Mouse (Mus musculus): ENCODE measurements at regions not wholly inside any gene's neighbourhood (a gene's known extent, or its start where the extent isn't known, plus 50 kb on each side); places are given as distances from the start of the nearest gene placed in this dataset.
"Not testable (repeated sequence)": the region's sequence is repeated elsewhere in the genome, so short reads cannot be mapped to it uniquely, and the experiment has no call there.

- WGBS: 70% methylated on average over 6 of the region's 6 CpGs
- H3K4me2 ChIP-seq: no peak overlapping the region
Measured at GRCm38 (mm10) chr14:48607131-48607530, 66.5 kb downstream of the Otx2 start.

GRCm38 (mm10) chr14:48603490-48603889 is 70.1 kb downstream of the Otx2 start:
- no peaks in the 10 kb centered on the region for H3K36me3 ChIP-seq
- H3K4me2 ChIP-seq: no peak overlapping the region
- H3K9ac ChIP-seq: no peak overlapping the region
- no peak overlapping the region for H3K27ac ChIP-seq
- H3K27me3 ChIP-seq: no peaks in the 10 kb centered on the region
- WGBS: 33% methylated on average over 6 of the region's 6 CpGs
- ATAC-seq (replicated peaks; ENCODE audit: low FRiP score): peak; percentile 67
- H3K9me3 ChIP-seq (replicated peaks): no peaks in the 10 kb centered on the region
- H3K4me1 ChIP-seq: no peaks in the 10 kb centered on the region
- H3K4me3 ChIP-seq (replicated peaks): no peak overlapping the region

More at GRCm38 (mm10) chr14:48607131-48607530, 66.5 kb downstream of the Otx2 start:
- H3K9ac ChIP-seq: no peak overlapping the region
- no peaks in the 10 kb centered on the region for H3K4me1 ChIP-seq
- H3K9me3 ChIP-seq (replicated peaks): no peaks in the 10 kb centered on the region
- no peak overlapping the region for H3K27ac ChIP-seq
- H3K27me3 ChIP-seq: no peaks in the 10 kb centered on the region
- H3K36me3 ChIP-seq: no peaks in the 10 kb centered on the region
- H3K4me3 ChIP-seq (replicated peaks): no peak overlapping the region
- no peak for ATAC-seq (replicated peaks; ENCODE audit: low FRiP score)

- WGBS: 88% methylated on average over 5 of the region's 5 CpGs
- Histone ChIP-seq H3K36me3 (no peaks in the 10 kb centered on the region), H3K4me2 (no peak overlapping the region), H3K9ac (no peak overlapping the region), H3K27me3 (no peaks in the 10 kb centered on the region), H3K9me3 (replicated peaks) (no peaks in the 10 kb centered on the region), H3K4me1 (peaks cover 9% of the 10 kb centered on the region; the same call in 1 of the 2 replicates), H3K27ac (no peak overlapping the region), H3K4me3 (replicated peaks) (no peak overlapping the region)
- ATAC-seq (replicated peaks; ENCODE audit: low FRiP score): no peak
Measured at GRCm38 (mm10) chr14:48594334-48594733, 79.3 kb downstream of the Otx2 start.

GRCm38 (mm10) chr14:48593363-48593762 is 80.3 kb downstream of the Otx2 start:
- no peak overlapping the region for H3K27ac ChIP-seq
- no peak for ATAC-seq (replicated peaks; ENCODE audit: low FRiP score)
- no peak overlapping the region for H3K4me3 ChIP-seq (replicated peaks)
- no peaks in the 10 kb centered on the region for H3K36me3 ChIP-seq
- peaks cover 9% of the 10 kb centered on the region; the same call in 1 of the 2 replicates for H3K4me1 ChIP-seq
- H3K4me2 ChIP-seq: no peak overlapping the region
- H3K27me3 ChIP-seq: no peaks in the 10 kb centered on the region
- WGBS: 69% methylated on average over 8 of the region's 8 CpGs
- no peak overlapping the region for H3K9ac ChIP-seq
- no peaks in the 10 kb centered on the region for H3K9me3 ChIP-seq (replicated peaks)

- Histone ChIP-seq H3K4me3 (replicated peaks) (no peak overlapping the region), H3K4me1 (peaks cover 9% of the 10 kb centered on the region; the same call in 1 of the 2 replicates), H3K9me3 (replicated peaks) (no peaks in the 10 kb centered on the region), H3K9ac (no peak overlapping the region), H3K27me3 (no peaks in the 10 kb centered on the region), H3K4me2 (no peak overlapping the region), H3K36me3 (no peaks in the 10 kb centered on the region), H3K27ac (no peak overlapping the region)
- 73% methylated on average over 15 of the region's 15 CpGs for WGBS
- no peak for ATAC-seq (replicated peaks; ENCODE audit: low FRiP score)
Measured at GRCm38 (mm10) chr14:48591483-48592230, 82.0 kb downstream of the Otx2 start.

GRCm38 (mm10) chr14:48590426-48590825 is 83.2 kb downstream of the Otx2 start:
- peak overlapping the region; percentile 32 for H3K4me2 ChIP-seq
- no peak for ATAC-seq (replicated peaks; ENCODE audit: low FRiP score)
- WGBS: 52% methylated on average over 14 of the region's 14 CpGs
- no peaks in the 10 kb centered on the region for H3K36me3 ChIP-seq
- H3K4me1 ChIP-seq: peaks cover 9% of the 10 kb centered on the region; the same call in 1 of the 2 replicates
- H3K27me3 ChIP-seq: no peaks in the 10 kb centered on the region
- H3K27ac ChIP-seq: no peak overlapping the region
- H3K4me3 ChIP-seq (replicated peaks): no peak overlapping the region
- H3K9me3 ChIP-seq (replicated peaks): no peaks in the 10 kb centered on the region
- no peak overlapping the region for H3K9ac ChIP-seq

- H3K9me3 ChIP-seq (replicated peaks): no peaks in the 10 kb centered on the region
- H3K27me3 ChIP-seq: no peaks in the 10 kb centered on the region
- no peak overlapping the region for H3K27ac ChIP-seq
- H3K4me1 ChIP-seq: peaks cover 9% of the 10 kb centered on the region; the same call in 1 of the 2 replicates
- ATAC-seq (replicated peaks; ENCODE audit: low FRiP score): no peak
- no peak overlapping the region for H3K9ac ChIP-seq
- 26% methylated on average over 15 of the region's 15 CpGs for WGBS
- H3K4me2 ChIP-seq: peak overlapping the region; percentile 32
- H3K4me3 ChIP-seq (replicated peaks): no peak overlapping the region; the same call in 1 of the 2 replicates
- H3K36me3 ChIP-seq: no peaks in the 10 kb centered on the region
Measured at GRCm38 (mm10) chr14:48589702-48590325, 83.8 kb downstream of the Otx2 start.

- no peak for ATAC-seq (replicated peaks; ENCODE audit: low FRiP score)
- no peak overlapping the region for H3K4me3 ChIP-seq (replicated peaks)
- WGBS: 92% methylated on average over 3 of the region's 3 CpGs
Measured at GRCm38 (mm10) chr14:48585820-48586219, 87.8 kb downstream of the Otx2 start.

GRCm38 (mm10) chr14:48584571-48584970 is 89.0 kb downstream of the Otx2 start:
- H3K4me2 ChIP-seq: no peak overlapping the region
- H3K4me3 ChIP-seq (replicated peaks): no peak overlapping the region
- H3K36me3 ChIP-seq: no peaks in the 10 kb centered on the region
- H3K27ac ChIP-seq: no peak overlapping the region
- H3K9ac ChIP-seq: no peak overlapping the region
- ATAC-seq (replicated peaks; ENCODE audit: low FRiP score): no peak
- H3K9me3 ChIP-seq (replicated peaks): no peaks in the 10 kb centered on the region
- no peaks in the 10 kb centered on the region for H3K27me3 ChIP-seq
- 56% methylated on average over 3 of the region's 3 CpGs for WGBS
- peaks cover 2% of the 10 kb centered on the region; the same call in 1 of the 2 replicates for H3K4me1 ChIP-seq

More at GRCm38 (mm10) chr14:48585820-48586219, 87.8 kb downstream of the Otx2 start:
- Histone ChIP-seq H3K36me3 (no peaks in the 10 kb centered on the region), H3K9me3 (replicated peaks) (no peaks in the 10 kb centered on the region), H3K9ac (no peak overlapping the region), H3K4me1 (peaks cover 9% of the 10 kb centered on the region; the same call in 1 of the 2 replicates), H3K27me3 (no peaks in the 10 kb centered on the region), H3K27ac (no peak overlapping the region), H3K4me2 (no peak overlapping the region)

GRCm38 (mm10) chr14:48583516-48583915 is 90.1 kb downstream of the Otx2 start:
- Histone ChIP-seq H3K36me3 (no peaks in the 10 kb centered on the region), H3K4me1 (no peaks in the 10 kb centered on the region), H3K27ac (no peak overlapping the region), H3K9ac (no peak overlapping the region), H3K9me3 (replicated peaks) (no peaks in the 10 kb centered on the region), H3K27me3 (no peaks in the 10 kb centered on the region), H3K4me2 (no peak overlapping the region), H3K4me3 (replicated peaks) (no peak overlapping the region)
- WGBS: 87% methylated on average over 3 of the region's 3 CpGs
- ATAC-seq (replicated peaks; ENCODE audit: low FRiP score): no peak

- 86% methylated on average over 1 of the region's 1 CpGs for WGBS
- Histone ChIP-seq H3K36me3 (no peaks in the 10 kb centered on the region), H3K27me3 (no peaks in the 10 kb centered on the region), H3K4me1 (no peaks in the 10 kb centered on the region), H3K4me2 (no peak overlapping the region), H3K4me3 (replicated peaks) (no peak overlapping the region), H3K9ac (no peak overlapping the region), H3K27ac (no peak overlapping the region), H3K9me3 (replicated peaks) (no peaks in the 10 kb centered on the region)
- ATAC-seq (replicated peaks; ENCODE audit: low FRiP score): no peak
Measured at GRCm38 (mm10) chr14:48582080-48582479, 91.5 kb downstream of the Otx2 start.

GRCm38 (mm10) chr14:48581308-48581707 is 92.3 kb downstream of the Otx2 start:
- not testable (repeated sequence) for H3K9ac ChIP-seq

More at GRCm38 (mm10) chr14:48581308-48581707, 92.3 kb downstream of the Otx2 start:
- H3K4me2 ChIP-seq; H3K9me3 ChIP-seq (replicated peaks); H3K27ac ChIP-seq; H3K36me3 ChIP-seq; H3K27me3 ChIP-seq; H3K4me3 ChIP-seq (replicated peaks); H3K4me1 ChIP-seq; ATAC-seq (replicated peaks; ENCODE audit: low FRiP score): not testable (repeated sequence)
- WGBS: 8% methylated on average over 2 of the region's 2 CpGs
